Mouse (Mus musculus) neural tube, embryonic 15.5 days (tissue): ENCODE measurements around the gene Ccdc47. TPM values are rescaled to one million over a fixed set of nuclear protein-coding genes. Genes with fewer than 3 reads are reported as not detected.

Source experiments
- ATAC-seq: fragments of 200-750 bp; cut with Nextera tagmentation; 2 replicates; pipeline ENCODE4 v1.8.0; 2017; ENCODE audit warnings: mild to moderate bottlenecking, moderate TSS enrichment, moderate library complexity; ENCODE audit not compliant: low FRiP score
- H3K27ac ChIP-seq: fragments of 300-500 bp; sonication (generic); replicated peaks from 2 replicates; pipeline ENCODE4 v1.5.1; 2015; ENCODE audit warnings: mild to moderate bottlenecking, inconsistent platforms
- H3K27me3 ChIP-seq: fragments of 300-500 bp; sonication (generic); replicated peaks from 2 replicates; pipeline ENCODE4 v1.6.1; 2015; ENCODE audit warnings: inconsistent platforms
- H3K36me3 ChIP-seq: fragments of 300-500 bp; sonication (generic); 2 replicates; pipeline ENCODE4 v1.6.1; 2015; ENCODE audit warnings: inconsistent platforms
- H3K4me1 ChIP-seq: fragments of 300-500 bp; sonication (generic); 2 replicates; pipeline ENCODE4 v1.6.1; 2015; ENCODE audit warnings: inconsistent platforms
- H3K4me2 ChIP-seq: fragments of 300-500 bp; sonication (generic); 2 replicates; pipeline ENCODE4 v1.6.1; 2015; ENCODE audit warnings: inconsistent platforms, mild to moderate bottlenecking, moderate library complexity
- H3K4me3 ChIP-seq: fragments of 300-500 bp; sonication (generic); replicated peaks from 2 replicates; pipeline ENCODE4 v1.5.1; 2015; ENCODE audit warnings: mild to moderate bottlenecking, inconsistent platforms
- H3K9ac ChIP-seq: fragments of 300-500 bp; sonication (generic); replicated peaks from 2 replicates; pipeline ENCODE4 v1.6.1; 2015; ENCODE audit warnings: mild to moderate bottlenecking, inconsistent platforms
- H3K9me3 ChIP-seq: fragments of 300-500 bp; sonication (generic); replicated peaks from 2 replicates; pipeline ENCODE4 v1.6.1; 2016; ENCODE audit warnings: inconsistent platforms
- WGBS: fragments of 180-500 bp; shearing (Covaris S2); methylation state at CpG from one replicate; pipeline ENCODE4 v1.1.7; 2015; ENCODE audit warnings: mixed read lengths; 5-methylcytosine and 5-hydroxymethylcytosine counted together
- polyA plus RNA-seq: library from polyadenylated mRNA; unstranded; fragments of >200 nt; fragmentation: Nextera tagmentation; extraction: Ambion mirVana; gene quantifications from 2 replicates; pipeline ENCODE4 v1.2.1, GENCODE M21; 2015

Gene Ccdc47
- polyA plus RNA-seq, 1 experiment from 2014 or later: 98.3 TPM

DNA sequence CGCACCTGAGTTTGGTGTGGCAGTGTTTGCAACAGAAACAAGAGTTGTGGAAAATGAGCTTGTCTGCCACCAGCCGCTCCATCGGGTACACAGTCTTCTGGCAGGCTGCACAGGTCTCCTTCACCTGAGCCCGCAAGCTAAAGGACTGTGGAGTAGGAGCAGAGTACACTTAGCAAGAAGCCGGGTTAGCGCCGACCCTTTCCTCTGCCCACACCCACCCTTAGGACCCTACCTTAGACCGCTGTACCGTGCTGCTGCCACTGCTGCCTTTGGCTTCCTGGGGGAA lies 57.3 kb downstream of the Ccdc47 start:
- H3K9me3 ChIP-seq: no peaks in the 10 kb centered on the region
- 42% methylated on average over 9 of the region's 9 CpGs for WGBS
- peaks cover 39% of the 10 kb centered on the region for H3K36me3 ChIP-seq
- H3K9ac ChIP-seq: peak overlapping the region; percentile 89
- no peak for ATAC-seq
- H3K27ac ChIP-seq: peak overlapping the region; percentile 98
- peaks cover 45% of the 10 kb centered on the region for H3K4me1 ChIP-seq
- no peaks in the 10 kb centered on the region for H3K27me3 ChIP-seq
- H3K4me2 ChIP-seq: peak overlapping the region; percentile 89
- H3K4me3 ChIP-seq: peak overlapping the region; percentile 77

DNA sequence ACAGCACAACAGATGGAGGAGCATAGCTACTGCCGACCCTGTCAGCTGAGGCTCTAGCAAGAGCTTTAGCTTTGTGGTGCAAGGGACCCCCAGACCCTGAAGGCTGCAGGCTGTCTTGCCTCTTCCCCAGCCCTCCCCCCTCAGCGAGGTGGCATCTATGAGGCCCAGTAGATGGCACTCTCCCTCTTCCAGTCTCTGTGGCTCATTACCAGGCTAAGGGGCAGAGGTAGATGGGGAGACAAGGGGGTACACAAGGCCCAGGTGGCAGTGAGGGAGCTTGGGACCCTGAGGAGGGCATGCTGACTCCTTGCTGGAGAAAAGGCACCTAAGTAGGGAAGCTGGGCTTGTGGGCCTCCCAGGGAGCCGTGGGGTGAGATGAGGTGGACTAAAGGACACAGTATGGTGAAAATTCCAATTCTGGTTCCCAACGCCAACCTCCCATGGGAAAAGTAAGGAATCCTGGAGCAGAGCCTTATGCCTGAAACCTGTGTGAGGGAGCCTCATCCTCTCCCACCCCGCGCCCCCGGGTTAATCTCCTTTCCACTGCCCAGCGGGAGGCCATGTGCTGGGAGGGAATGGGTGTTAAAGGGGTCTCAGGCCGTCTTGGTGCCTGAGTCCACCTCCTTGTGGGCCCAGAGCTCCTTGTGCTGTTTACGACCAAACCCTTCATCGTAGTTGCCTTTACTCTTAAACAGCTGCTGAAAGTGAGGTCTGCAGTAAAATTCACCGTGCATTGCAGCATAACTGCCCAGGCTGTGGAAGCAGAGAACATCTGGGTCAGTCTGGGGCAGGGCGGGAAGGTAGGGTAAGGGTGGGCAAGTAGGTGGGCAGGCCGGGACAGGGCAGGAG lies 57.8 kb downstream of the Ccdc47 start:
- Histone ChIP-seq H3K4me3 (peak overlapping the region; percentile 77), H3K27me3 (no peaks in the 10 kb centered on the region), H3K36me3 (peaks cover 39% of the 10 kb centered on the region), H3K27ac (peak overlapping the region; percentile 98), H3K4me2 (peak overlapping the region; percentile 89), H3K4me1 (peaks cover 45% of the 10 kb centered on the region), H3K9me3 (no peaks in the 10 kb centered on the region), H3K9ac (peak overlapping the region; percentile 89)
- WGBS: 52% methylated on average over 14 of the region's 14 CpGs
- no peak for ATAC-seq

DNA sequence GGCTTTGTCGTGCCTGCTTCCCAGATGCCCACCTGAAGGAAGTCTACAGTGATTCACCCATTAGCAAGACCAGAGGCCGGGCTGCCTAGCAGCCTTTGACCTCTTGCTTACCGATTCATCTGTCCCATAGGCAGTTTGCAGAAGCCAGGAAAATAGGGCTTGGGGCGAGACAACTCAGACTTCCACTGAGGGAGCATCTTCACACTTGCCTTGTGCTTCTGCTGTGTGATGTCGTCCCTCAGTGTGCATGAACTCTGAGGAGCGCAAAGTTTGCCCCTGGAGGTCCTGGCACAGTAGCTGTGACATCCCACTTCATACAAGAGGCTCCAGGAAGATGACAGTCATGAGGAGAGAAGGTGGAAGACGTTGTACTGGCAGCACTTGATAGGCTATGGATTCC lies 59.0 kb downstream of the Ccdc47 start:
- H3K27ac ChIP-seq: 0 out of 2 replicates have a peak overlapping the region, but pooled peaks have one; percentile 29
- H3K9ac ChIP-seq: no peak overlapping the region
- H3K27me3 ChIP-seq: no peaks in the 10 kb centered on the region
- H3K4me3 ChIP-seq: no peak overlapping the region
- no peaks in the 10 kb centered on the region for H3K9me3 ChIP-seq
- WGBS: 91% methylated on average over 7 of the region's 7 CpGs
- H3K4me1 ChIP-seq: peaks cover 45% of the 10 kb centered on the region
- H3K4me2 ChIP-seq: no peak overlapping the region
- ATAC-seq: no peak
- H3K36me3 ChIP-seq: peaks cover 49% of the 10 kb centered on the region

DNA sequence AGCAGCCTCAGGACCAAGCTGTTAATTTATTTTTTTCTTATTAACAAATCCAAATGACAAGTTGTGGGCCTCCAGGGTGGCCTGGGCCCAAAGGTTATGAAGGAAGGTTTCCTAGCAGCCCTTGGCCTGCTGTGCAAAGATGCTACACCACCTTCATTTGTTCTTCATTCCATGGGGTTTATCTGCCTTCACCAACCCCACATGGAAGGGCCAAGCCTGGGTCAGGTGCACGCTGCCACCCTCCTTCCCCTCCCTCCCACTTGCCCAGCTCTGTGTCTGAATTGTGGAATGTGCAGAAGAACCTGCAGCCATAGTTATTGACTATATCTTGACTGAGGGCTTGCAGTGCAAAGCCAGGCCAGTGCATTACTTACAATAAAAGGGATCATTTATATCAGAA lies 59.9 kb downstream of the Ccdc47 start:
- Histone ChIP-seq H3K27ac (no peak overlapping the region), H3K27me3 (no peaks in the 10 kb centered on the region), H3K4me1 (peaks cover 39% of the 10 kb centered on the region), H3K4me2 (no peak overlapping the region), H3K9me3 (no peaks in the 10 kb centered on the region), H3K4me3 (no peak overlapping the region), H3K36me3 (peaks cover 58% of the 10 kb centered on the region), H3K9ac (no peak overlapping the region)
- WGBS: 94% methylated on average over 1 of the region's 1 CpGs
- ATAC-seq: no peak

DNA sequence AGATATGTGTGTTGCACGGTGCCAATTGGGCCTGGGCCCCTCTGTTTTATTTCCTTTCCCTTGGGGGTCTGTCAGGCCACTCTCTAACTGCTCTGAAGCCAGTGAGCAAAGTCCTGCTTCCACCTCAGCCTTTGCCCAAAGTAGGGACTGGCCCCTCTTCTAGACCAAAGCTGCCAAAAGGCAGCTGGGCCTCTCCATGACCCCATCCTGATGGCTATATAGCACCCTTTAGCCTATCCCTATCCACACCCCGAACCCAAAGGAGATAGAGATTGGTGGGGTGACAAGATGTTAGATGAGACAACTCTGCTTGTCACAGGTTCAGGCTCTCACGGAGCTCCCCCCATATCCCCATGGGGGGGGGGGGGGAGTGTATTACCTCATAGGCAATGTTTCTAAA lies 60.4 kb downstream of the Ccdc47 start:
- H3K4me1 ChIP-seq: peaks cover 34% of the 10 kb centered on the region
- H3K9me3 ChIP-seq: no peaks in the 10 kb centered on the region
- no peaks in the 10 kb centered on the region for H3K27me3 ChIP-seq
- WGBS: 79% methylated on average over 3 of the region's 3 CpGs
- no peak overlapping the region for H3K4me3 ChIP-seq
- no peak overlapping the region for H3K27ac ChIP-seq
- no peak overlapping the region for H3K4me2 ChIP-seq
- no peak for ATAC-seq
- H3K9ac ChIP-seq: no peak overlapping the region
- H3K36me3 ChIP-seq: peaks cover 63% of the 10 kb centered on the region

DNA sequence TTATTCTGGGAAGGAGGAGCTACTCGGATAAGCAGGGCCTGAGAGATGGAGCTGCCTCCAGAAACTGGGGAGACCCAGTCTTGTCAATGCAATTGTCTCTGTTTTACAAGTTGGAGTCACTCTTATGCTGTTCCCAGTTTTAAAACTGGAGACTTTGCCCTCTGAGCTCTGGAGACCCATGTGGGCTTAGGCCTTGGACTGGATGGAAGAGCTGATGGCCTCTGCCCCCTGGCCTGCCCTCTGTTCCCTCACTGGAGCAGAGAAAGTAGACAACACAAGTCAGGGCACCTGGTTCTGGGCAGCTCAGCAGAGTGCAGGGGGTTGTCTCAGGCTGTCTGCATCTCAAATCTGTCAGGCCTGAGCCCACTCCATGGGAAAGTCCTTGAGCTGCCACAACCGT lies 61.4 kb downstream of the Ccdc47 start:
- WGBS: 71% methylated on average over 2 of the region's 2 CpGs
- peaks cover 73% of the 10 kb centered on the region for H3K36me3 ChIP-seq
- ATAC-seq: no peak
- no peaks in the 10 kb centered on the region for H3K27me3 ChIP-seq
- no peaks in the 10 kb centered on the region for H3K9me3 ChIP-seq
- no peak overlapping the region for H3K27ac ChIP-seq
- H3K4me3 ChIP-seq: no peak overlapping the region
- no peak overlapping the region for H3K9ac ChIP-seq
- H3K4me1 ChIP-seq: peaks cover 29% of the 10 kb centered on the region
- H3K4me2 ChIP-seq: no peak overlapping the region

DNA sequence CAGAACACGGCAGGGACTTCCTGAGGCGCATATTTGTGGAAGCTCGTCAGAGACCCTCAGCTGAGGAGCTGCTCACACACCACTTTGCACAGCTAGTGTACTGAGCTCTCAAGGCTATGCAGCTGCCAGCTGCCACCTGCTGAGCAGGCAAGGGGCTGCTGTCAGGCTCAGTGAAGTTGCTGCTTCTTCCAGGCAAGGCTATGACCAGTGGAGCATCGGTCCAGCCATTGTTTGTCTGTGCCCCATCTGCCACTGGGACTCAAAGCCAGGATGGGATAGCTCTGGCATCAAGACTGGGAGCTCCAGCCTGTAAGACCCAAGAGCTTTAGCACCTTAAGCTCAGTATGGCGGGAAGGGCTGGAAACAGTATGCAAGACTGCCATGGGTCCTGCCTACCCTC lies 62.1 kb downstream of the Ccdc47 start:
- WGBS: 77% methylated on average over 5 of the region's 5 CpGs
- Histone ChIP-seq H3K27ac (no peak overlapping the region; the same call in 1 of the 2 replicates), H3K4me1 (peaks cover 25% of the 10 kb centered on the region), H3K36me3 (peaks cover 80% of the 10 kb centered on the region), H3K9ac (no peak overlapping the region), H3K27me3 (no peaks in the 10 kb centered on the region), H3K9me3 (no peaks in the 10 kb centered on the region), H3K4me2 (no peak overlapping the region), H3K4me3 (no peak overlapping the region)
- ATAC-seq: no peak

DNA sequence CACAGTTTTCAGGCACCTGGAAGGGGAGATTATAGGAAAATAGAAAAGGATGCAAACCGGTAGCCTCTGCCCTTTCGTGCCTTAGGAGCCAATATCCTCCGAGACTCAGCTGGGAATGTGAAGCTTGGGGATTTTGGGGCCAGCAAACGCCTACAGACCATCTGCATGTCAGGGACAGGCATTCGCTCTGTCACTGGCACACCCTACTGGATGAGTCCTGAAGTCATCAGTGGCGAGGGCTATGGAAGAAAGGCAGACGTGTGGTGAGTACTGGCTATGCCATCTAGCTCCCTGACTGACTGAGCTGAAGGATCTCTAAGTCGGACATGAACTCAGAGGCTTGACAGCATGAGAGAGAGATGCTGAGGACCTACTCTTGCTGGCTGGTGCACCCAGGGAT lies 64.0 kb downstream of the Ccdc47 start:
- ATAC-seq: no peak
- peaks cover 87% of the 10 kb centered on the region for H3K36me3 ChIP-seq
- H3K4me3 ChIP-seq: no peak overlapping the region
- H3K27me3 ChIP-seq: no peaks in the 10 kb centered on the region
- no peak overlapping the region for H3K4me2 ChIP-seq
- WGBS: 79% methylated on average over 8 of the region's 8 CpGs
- peaks cover 11% of the 10 kb centered on the region for H3K4me1 ChIP-seq
- H3K27ac ChIP-seq: no peak overlapping the region
- H3K9me3 ChIP-seq: no peaks in the 10 kb centered on the region
- no peak overlapping the region for H3K9ac ChIP-seq

DNA sequence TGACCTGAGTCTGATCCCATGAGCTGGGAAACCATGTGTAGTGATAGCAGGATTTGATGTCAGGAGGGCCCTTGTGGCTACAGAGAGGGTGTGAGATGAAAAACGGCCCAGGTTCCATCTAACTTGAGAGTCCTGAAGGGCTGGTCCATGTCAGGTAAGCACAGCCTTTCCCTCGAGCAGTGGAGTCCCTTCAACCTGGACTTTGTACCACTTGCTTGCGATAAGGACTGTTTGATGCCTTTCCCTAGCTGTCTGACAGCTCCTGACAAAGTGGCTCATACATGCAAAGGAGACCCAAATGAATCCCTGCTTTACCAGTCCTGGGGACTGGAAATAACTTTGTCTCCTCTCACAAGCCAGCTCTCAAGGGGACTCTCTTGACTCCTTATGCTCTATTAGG lies 64.9 kb downstream of the Ccdc47 start:
- H3K27me3 ChIP-seq: no peaks in the 10 kb centered on the region
- peaks cover 5% of the 10 kb centered on the region; the same call in 1 of the 2 replicates for H3K4me1 ChIP-seq
- H3K36me3 ChIP-seq: peaks cover 81% of the 10 kb centered on the region
- no peak overlapping the region for H3K4me2 ChIP-seq
- ATAC-seq: no peak
- no peak overlapping the region for H3K27ac ChIP-seq
- no peak overlapping the region for H3K4me3 ChIP-seq
- no peaks in the 10 kb centered on the region for H3K9me3 ChIP-seq
- H3K9ac ChIP-seq: no peak overlapping the region
- WGBS: 95% methylated on average over 3 of the region's 3 CpGs

Other genes with a start within 250 kb of the Ccdc47 start
- 4.1 and 4.2 TPM in 2 replicates for gene Ace, start 248.4 kb downstream of the Ccdc47 start, polyA plus RNA-seq
- gene Ace3, start 221.7 kb downstream of the Ccdc47 start, polyA plus RNA-seq: not detected in 2 replicates
- gene Kcnh6, start 208.2 kb downstream of the Ccdc47 start, polyA plus RNA-seq: 3.6 and 4.2 TPM in 2 replicates
- 131 and 143 TPM in 2 replicates for gene Dcaf7, start 179.5 kb downstream of the Ccdc47 start, polyA plus RNA-seq
- gene Taco1, start 150.3 kb downstream of the Ccdc47 start, polyA plus RNA-seq: 8.0 and 9.5 TPM in 2 replicates
- 13.1 and 15.9 TPM in 2 replicates for gene Map3k3, start 131.7 kb downstream of the Ccdc47 start, polyA plus RNA-seq
- not detected in 2 replicates for gene Gm10840, start 55.5 kb downstream of the Ccdc47 start, polyA plus RNA-seq
- gene Limd2, start 55.5 kb downstream of the Ccdc47 start, polyA plus RNA-seq: 148 and 172 TPM in 2 replicates
- 29.2 and 30.7 TPM in 2 replicates for gene Strada, start 14.2 kb downstream of the Ccdc47 start, polyA plus RNA-seq
- gene Ddx42, start 582 bp upstream of the Ccdc47 start, polyA plus RNA-seq: 75.0 and 77.6 TPM in 2 replicates
- 31.1 and 40.6 TPM in 2 replicates for gene Ftsj3, start 39.7 kb upstream of the Ccdc47 start, polyA plus RNA-seq
- gene Psmc5, start 39.8 kb upstream of the Ccdc47 start, polyA plus RNA-seq: 328 and 329 TPM in 2 replicates
- 14.2 and 29.1 TPM in 2 replicates for gene Smarcd2, start 56.6 kb upstream of the Ccdc47 start, polyA plus RNA-seq
- gene Tcam1, start 60.3 kb upstream of the Ccdc47 start, polyA plus RNA-seq: 0.15 and 0.29 TPM in 2 replicates
- not detected in 2 replicates for gene Gh, start 85.5 kb upstream of the Ccdc47 start, polyA plus RNA-seq
- gene Cd79b, start 98.4 kb upstream of the Ccdc47 start, polyA plus RNA-seq: 0.92 and 3.9 TPM in 2 replicates
- 0.08 and 0.18 TPM in 2 replicates for gene Scn4a, start 136.9 kb upstream of the Ccdc47 start, polyA plus RNA-seq
- gene Prr29, start 149.1 kb upstream of the Ccdc47 start, polyA plus RNA-seq: 0.23 and 0.41 TPM in 2 replicates
- gene Icam2, start 171.7 kb upstream of the Ccdc47 start, polyA plus RNA-seq: 14.8 and 27.6 TPM in 2 replicates